Mouse (Mus musculus) heart, embryonic 11.5 days (tissue): ENCODE data around the gene Sinhcaf. TPM values are rescaled to one million over a fixed set of nuclear protein-coding genes. Genes with fewer than 3 reads are reported as not detected.
"Not testable (repeated sequence)": the region's sequence is repeated elsewhere in the genome, so short reads cannot be mapped to it uniquely, and the experiment has no call there.

ENCODE experiments used
- ATAC-seq: fragments of 200-750 bp; cut with Nextera tagmentation; replicated peaks from 2 replicates; pipeline ENCODE4 v1.8.0; 2017; ENCODE audit warnings: moderate library complexity; ENCODE audit not compliant: insufficient number of reproducible peaks, low FRiP score, low TSS enrichment
- H3K27ac ChIP-seq: fragments of 300-500 bp; sonication (generic); 2 replicates; pipeline ENCODE4 v1.5.1; 2014; ENCODE audit warnings: mild to moderate bottlenecking, low read depth, low read length
- H3K27me3 ChIP-seq: fragments of 300-500 bp; sonication (generic); 2 replicates; pipeline ENCODE4 v1.6.1; 2014; ENCODE audit warnings: mild to moderate bottlenecking, low read length, mixed read lengths; ENCODE audit not compliant: control insufficient read depth, insufficient read depth
- H3K36me3 ChIP-seq: fragments of 300-500 bp; sonication (generic); 2 replicates; pipeline ENCODE4 v1.6.1; 2014; ENCODE audit warnings: mild to moderate bottlenecking, low read length, moderate library complexity, mixed read lengths; ENCODE audit not compliant: control insufficient read depth, insufficient read depth
- H3K4me1 ChIP-seq: fragments of 300-500 bp; sonication (generic); 2 replicates; pipeline ENCODE4 v1.6.1; 2014; ENCODE audit warnings: low read length; ENCODE audit not compliant: control insufficient read depth, insufficient read depth
- H3K4me2 ChIP-seq: fragments of 300-500 bp; sonication (generic); 2 replicates; pipeline ENCODE4 v1.6.1; 2014; ENCODE audit warnings: mild to moderate bottlenecking, moderate library complexity
- H3K4me3 ChIP-seq: fragments of 300-500 bp; sonication (generic); 2 replicates; pipeline ENCODE4 v1.5.1; 2014; ENCODE audit warnings: low read depth, low read length
- H3K9ac ChIP-seq: fragments of 300-500 bp; sonication (generic); 2 replicates; pipeline ENCODE4 v1.6.1; 2014; ENCODE audit warnings: mild to moderate bottlenecking, low read depth, low read length, moderate library complexity
- H3K9me3 ChIP-seq: fragments of 300-500 bp; sonication (generic); replicated peaks from 2 replicates; pipeline ENCODE4 v1.6.1; 2016; ENCODE audit warnings: low read length; ENCODE audit not compliant: control insufficient read depth
- WGBS: fragments of 180-500 bp; shearing (Covaris S2); extraction: QIAGEN DNeasy Blood & Tissue Kit; methylation state at CpG from one replicate; pipeline ENCODE4 v1.1.7; 2014; ENCODE audit not compliant: insufficient replicate concordance; 5-methylcytosine and 5-hydroxymethylcytosine counted together
- polyA plus RNA-seq: library from polyadenylated mRNA; unstranded; fragments of >200 nt; fragmentation: Nextera tagmentation; extraction: Ambion mirVana; gene quantifications from 2 replicates; pipeline ENCODE4 v1.2.1, GENCODE M21; 2014

Gene Sinhcaf
- polyA plus RNA-seq, 1 experiment from 2014 or later: 104 TPM

DNA sequence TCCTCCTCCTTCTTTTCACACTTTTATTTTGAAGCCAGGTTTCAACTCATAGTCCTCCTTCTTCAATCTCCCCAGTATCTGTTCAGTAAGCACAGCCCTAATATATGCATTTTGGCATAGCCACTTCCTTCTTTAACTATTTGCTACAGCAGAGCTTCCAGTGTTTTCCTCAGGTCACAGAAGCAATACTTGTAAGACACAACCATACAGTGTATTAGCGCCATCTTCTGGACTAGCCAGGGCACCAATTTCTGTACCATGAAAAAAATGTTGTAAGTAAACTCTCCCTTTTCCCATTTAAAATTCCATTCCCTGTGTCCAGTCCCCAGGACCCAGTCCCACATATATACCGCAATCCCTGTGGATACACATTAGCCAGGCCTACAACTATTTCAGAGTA lies 32.3 kb downstream of the Sinhcaf start:
- 8% methylated on average over 2 of the region's 2 CpGs for WGBS
- ATAC-seq: no peak
- H3K27ac ChIP-seq: no peak overlapping the region
- no peak overlapping the region for H3K4me2 ChIP-seq
- no peak overlapping the region for H3K4me3 ChIP-seq
- no peaks in the 10 kb centered on the region for H3K27me3 ChIP-seq
- no peaks in the 10 kb centered on the region for H3K36me3 ChIP-seq
- no peaks in the 10 kb centered on the region for H3K4me1 ChIP-seq
- H3K9ac ChIP-seq: no peak overlapping the region
- no peaks in the 10 kb centered on the region for H3K9me3 ChIP-seq

DNA sequence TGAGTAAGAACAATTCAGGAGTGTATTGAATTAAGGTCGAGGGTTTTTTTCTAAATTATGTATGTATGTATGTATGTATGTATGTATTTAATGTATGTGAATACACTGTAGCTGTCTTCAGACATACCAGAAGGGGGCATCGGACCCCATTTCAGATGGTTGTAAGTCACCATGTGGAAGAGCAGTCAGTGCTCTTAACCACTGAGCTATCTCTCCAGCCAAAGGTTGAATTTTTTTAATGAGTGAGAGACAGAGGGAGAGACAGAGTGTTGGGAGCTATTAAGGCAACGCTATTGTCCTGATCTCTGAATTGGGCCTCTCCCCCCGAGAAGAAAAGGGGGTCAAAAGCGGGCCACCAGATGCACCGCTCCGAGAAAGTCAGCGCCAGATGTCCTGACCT lies 34.4 kb downstream of the Sinhcaf start:
- not testable (repeated sequence) for H3K4me3 ChIP-seq, H3K27ac ChIP-seq, H3K9me3 ChIP-seq, H3K36me3 ChIP-seq, ATAC-seq, H3K4me1 ChIP-seq, H3K27me3 ChIP-seq, H3K9ac ChIP-seq, H3K4me2 ChIP-seq
- WGBS: 74% methylated on average over 8 of the region's 8 CpGs

DNA sequence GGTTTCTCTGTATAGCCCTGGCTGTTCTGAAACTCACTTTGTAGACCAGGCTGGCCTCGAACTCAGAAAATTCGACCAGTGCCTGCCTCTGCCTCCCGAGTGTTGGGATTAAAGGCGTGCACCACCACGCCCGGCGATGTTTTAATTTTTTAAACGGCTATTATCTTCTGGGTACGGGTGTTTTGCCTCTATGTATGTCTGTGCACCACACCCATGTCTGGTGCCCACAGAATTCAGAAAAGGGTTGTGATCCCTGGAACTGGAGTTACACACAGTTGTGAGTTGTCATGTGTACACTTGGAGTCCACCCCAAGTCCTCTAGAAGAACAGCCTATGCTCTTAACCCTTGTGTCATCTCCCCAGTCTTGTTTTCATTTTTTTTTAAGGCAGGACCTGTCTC lies 39.3 kb downstream of the Sinhcaf start:
- no peak for ATAC-seq
- Histone ChIP-seq H3K27ac (no peak overlapping the region), H3K36me3 (no peaks in the 10 kb centered on the region), H3K4me2 (no peak overlapping the region), H3K27me3 (no peaks in the 10 kb centered on the region), H3K4me3 (no peak overlapping the region), H3K9me3 (no peaks in the 10 kb centered on the region), H3K9ac (no peak overlapping the region), H3K4me1 (no peaks in the 10 kb centered on the region)
- WGBS: 82% methylated on average over 9 of the region's 9 CpGs

DNA sequence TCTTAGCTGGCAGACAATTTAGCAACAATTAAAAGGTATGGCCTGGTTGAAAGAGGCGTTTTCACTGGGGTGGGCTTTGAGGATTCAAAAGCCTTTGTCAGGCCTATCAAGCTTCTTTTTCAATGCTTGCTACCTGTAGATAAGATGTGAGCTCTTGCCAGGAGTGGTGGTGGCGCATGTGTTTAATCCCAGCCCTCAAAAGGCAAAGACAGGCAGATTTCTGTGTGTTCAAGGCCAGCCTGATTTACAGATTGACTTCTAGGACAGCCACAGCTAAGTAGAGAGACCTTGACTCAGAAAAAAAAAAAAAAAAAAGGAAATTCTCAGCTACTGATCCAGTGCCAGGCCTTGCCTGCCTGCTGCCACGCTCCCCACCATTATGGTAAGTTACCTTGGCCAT lies 43.5 kb downstream of the Sinhcaf start:
- H3K27me3 ChIP-seq: no peaks in the 10 kb centered on the region
- no peak overlapping the region for H3K27ac ChIP-seq
- H3K36me3 ChIP-seq: no peaks in the 10 kb centered on the region
- H3K9me3 ChIP-seq: no peaks in the 10 kb centered on the region
- no peaks in the 10 kb centered on the region for H3K4me1 ChIP-seq
- no peak overlapping the region for H3K4me2 ChIP-seq
- no peak overlapping the region for H3K4me3 ChIP-seq
- H3K9ac ChIP-seq: no peak overlapping the region
- WGBS: 74% methylated on average over 3 of the region's 3 CpGs
- ATAC-seq: no peak

DNA sequence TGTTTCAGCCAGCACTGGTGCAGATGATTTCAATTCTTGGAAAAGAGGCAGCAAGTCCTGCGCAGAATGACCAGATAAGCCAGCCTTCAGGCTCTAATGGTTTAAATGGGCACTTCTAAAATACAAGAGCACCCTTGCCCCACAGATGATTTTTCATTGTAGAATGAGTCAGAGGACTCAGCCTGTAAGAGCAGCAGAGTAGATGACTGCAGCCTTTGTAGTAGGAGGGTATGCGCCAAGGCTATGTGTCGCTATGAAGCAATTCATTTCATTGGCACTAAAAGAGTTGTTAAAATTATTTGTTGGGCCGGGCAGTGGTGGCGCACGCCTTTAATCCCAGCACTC lies 49.8 kb downstream of the Sinhcaf start:
- H3K27ac ChIP-seq: peak overlapping the region; percentile 82
- peak; percentile 41 for ATAC-seq
- peak overlapping the region; percentile 80 for H3K9ac ChIP-seq
- H3K27me3 ChIP-seq: no peaks in the 10 kb centered on the region
- no peaks in the 10 kb centered on the region for H3K36me3 ChIP-seq
- H3K4me3 ChIP-seq: peak overlapping the region; percentile 75
- WGBS: 53% methylated on average over 6 of the region's 6 CpGs
- H3K9me3 ChIP-seq: no peaks in the 10 kb centered on the region
- H3K4me2 ChIP-seq: peak overlapping the region; percentile 95
- peaks cover 3% of the 10 kb centered on the region; the same call in 1 of the 2 replicates for H3K4me1 ChIP-seq

DNA sequence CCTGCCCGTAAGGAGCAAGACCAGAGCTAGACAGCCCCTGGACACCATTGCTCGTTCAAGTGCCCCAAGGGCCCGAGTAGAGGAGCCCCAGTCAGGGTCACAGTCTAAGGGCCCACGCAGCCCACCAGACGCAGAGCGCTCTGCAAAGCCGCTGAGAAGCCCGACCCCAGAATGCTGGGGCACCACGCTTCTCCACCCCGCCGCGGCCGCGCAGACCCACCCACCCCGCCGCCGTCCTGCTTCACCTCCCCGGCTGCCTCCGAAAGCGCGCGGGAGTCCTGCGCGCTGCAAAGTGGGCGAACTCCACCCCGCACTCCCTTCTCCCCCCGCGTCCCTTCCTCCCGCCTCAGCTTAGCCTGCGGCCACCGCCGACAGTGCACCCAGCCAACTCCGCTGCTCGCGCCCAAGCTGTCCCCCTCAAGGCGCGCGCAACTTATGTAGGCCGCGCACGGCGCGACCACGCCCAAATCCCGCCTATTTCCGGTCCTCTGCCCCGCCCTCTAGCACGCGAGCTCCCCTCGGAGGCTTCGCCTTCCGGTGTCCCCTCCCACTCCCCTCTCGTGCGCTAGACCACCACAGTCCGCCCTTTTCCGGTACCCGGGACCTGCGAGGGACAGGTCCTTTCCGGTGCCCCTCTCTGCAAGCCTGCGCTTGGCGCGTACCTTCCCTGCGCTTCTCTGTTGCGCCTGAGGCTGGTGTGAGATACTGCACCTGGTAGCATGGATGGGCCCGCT lies 50.3 kb downstream of the Sinhcaf start, which contains the start of gene Caprin2:
TSS of gene Caprin2 (minus strand) at position 465 of the 734 bp plus-strand sequence.
- peak within 1 kb of the TSS; percentile 95 for H3K4me2 ChIP-seq
- no peaks in the 10 kb centered on the region for H3K27me3 ChIP-seq
- peaks cover 3% of the 10 kb centered on the region; the same call in 1 of the 2 replicates for H3K4me1 ChIP-seq
- H3K9me3 ChIP-seq: no peaks in the 10 kb centered on the region
- no peaks in the 10 kb centered on the region for H3K36me3 ChIP-seq
- under 1% methylated on average over 64 of the region's 65 CpGs for WGBS
- H3K4me3 ChIP-seq: peak within 1 kb of the TSS; percentile 75
- peak within 1 kb of the TSS; percentile 82 for H3K27ac ChIP-seq
- peak within 1 kb of the TSS; percentile 80 for H3K9ac ChIP-seq
- ATAC-seq: peak; percentile 99

DNA sequence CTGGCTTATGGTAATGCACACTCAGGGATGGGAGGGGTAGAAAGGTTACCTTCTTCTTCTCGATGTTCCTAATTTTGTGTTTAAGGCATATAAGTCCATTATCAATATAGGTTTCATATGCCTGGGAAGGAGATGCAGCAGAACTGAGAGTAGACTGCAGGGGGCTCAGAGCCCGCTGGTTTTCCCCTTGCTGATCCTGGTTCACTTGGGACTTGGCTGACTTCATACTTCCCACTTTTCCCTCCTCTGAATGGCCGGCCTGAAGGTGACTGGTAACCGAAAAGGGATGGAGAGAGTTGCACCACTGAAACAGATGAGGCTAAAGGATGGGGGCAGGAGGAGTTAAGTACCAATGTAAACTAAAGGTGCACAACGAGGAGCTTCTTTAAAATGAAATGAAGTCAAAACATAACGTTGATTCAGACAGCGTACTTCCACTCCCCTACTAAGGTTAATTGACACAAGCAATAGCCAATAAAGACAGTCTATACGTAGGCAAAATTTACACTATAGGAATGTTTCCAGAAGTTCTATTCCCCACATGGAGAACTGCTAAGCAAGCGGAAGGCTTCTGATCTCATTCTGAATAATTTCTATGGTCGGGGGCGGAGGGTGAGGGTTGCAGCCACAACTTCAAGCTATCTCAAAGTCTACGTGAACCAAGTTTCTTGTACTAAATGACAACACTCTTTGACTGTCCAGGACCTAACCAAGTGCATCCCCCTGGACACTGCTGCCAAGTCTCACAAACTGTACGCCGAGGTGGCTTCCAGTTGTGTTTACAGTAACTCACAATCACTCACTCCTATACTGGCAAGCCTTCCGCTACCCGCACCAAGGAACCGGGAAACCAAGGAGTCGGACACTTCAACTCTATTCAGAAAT lies 51.1 kb downstream of the Sinhcaf start:
- no peak for ATAC-seq
- peaks cover 3% of the 10 kb centered on the region; the same call in 1 of the 2 replicates for H3K4me1 ChIP-seq
- 13% methylated on average over 18 of the region's 18 CpGs for WGBS
- H3K4me2 ChIP-seq: peak overlapping the region; percentile 95
- peak overlapping the region; percentile 75 for H3K4me3 ChIP-seq
- H3K27me3 ChIP-seq: no peaks in the 10 kb centered on the region
- H3K36me3 ChIP-seq: no peaks in the 10 kb centered on the region
- H3K9ac ChIP-seq: peak overlapping the region; percentile 80
- H3K9me3 ChIP-seq: no peaks in the 10 kb centered on the region
- peak overlapping the region; percentile 82 for H3K27ac ChIP-seq

DNA sequence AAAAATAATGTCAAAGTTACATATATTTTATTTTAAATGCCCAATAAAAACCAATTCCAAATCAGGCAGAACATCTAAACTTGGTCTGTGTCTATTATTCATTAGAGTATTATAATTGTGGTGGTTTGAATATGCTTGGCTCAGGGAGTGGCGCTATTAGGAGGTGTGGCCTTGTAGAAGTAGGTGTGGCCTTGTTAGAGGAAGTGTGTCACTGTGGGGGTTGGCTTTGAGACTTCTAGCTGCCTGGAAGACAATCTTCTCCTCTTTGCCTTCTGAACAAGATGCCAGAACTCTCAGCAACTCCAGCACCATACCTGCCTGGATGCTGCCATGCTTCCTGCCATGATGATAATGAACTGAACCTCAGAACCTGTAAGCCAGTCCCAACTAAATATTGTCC lies 72.4 kb downstream of the Sinhcaf start:
- H3K27ac ChIP-seq: no peak overlapping the region
- H3K36me3 ChIP-seq: no peaks in the 10 kb centered on the region
- no peak overlapping the region for H3K9ac ChIP-seq
- H3K9me3 ChIP-seq: no peaks in the 10 kb centered on the region
- 90% methylated on average over 1 of the region's 1 CpGs for WGBS
- H3K27me3 ChIP-seq: no peaks in the 10 kb centered on the region
- no peak overlapping the region for H3K4me2 ChIP-seq
- no peak overlapping the region for H3K4me3 ChIP-seq
- no peak for ATAC-seq
- H3K4me1 ChIP-seq: no peaks in the 10 kb centered on the region
